Mouse (Mus musculus): ENCODE measurements around the gene Adam19. TPM values are rescaled to one million over a fixed set of nuclear protein-coding genes. Genes with fewer than 3 reads are reported as not detected.

Adam19 gene
- polyA plus RNA-seq, 1 experiment, result 1.0 TPM

- Histone ChIP-seq H3K36me3 (ENCODE audit: control insufficient read depth, insufficient read depth, low read length) (no peaks in the 10 kb centered on the region), H3K27me3 (ENCODE audit: control insufficient read depth, insufficient read depth, low read length) (no peaks in the 10 kb centered on the region), H3K27ac (ENCODE audit: control insufficient read depth, insufficient read depth, low read depth, low read length) (peak overlapping the region; percentile 67; the same call in 1 of the 2 replicates), H3K4me1 (ENCODE audit: control insufficient read depth, insufficient read depth, low read length) (peaks cover 2% of the 10 kb centered on the region), H3K4me3 (ENCODE audit: control insufficient read depth, low read depth, low read length) (no peak overlapping the region)
- TF ChIP-seq CTCF (IDR thresholded peaks at IDR 0.05; ENCODE audit: control insufficient read depth, insufficient read depth, insufficient replicate concordance, low read depth, low read length) (no peak), POLR2A (IDR thresholded peaks at IDR 0.05; ENCODE audit: control insufficient read depth, low read depth, low read length) (no peak)
Measured at GRCm38 (mm10) chr11:46068756-46069407, 13.1 kb downstream of the Adam19 start.

- TF ChIP-seq CTCF (IDR thresholded peaks at IDR 0.05; ENCODE audit: control insufficient read depth, insufficient read depth, insufficient replicate concordance, low read depth, low read length), result no peak
- no peak for TF ChIP-seq POLR2A (IDR thresholded peaks at IDR 0.05; ENCODE audit: control insufficient read depth, low read depth, low read length)
- peaks cover 2% of the 10 kb centered on the region for H3K4me1 ChIP-seq (ENCODE audit: control insufficient read depth, insufficient read depth, low read length)
- H3K27me3 ChIP-seq (ENCODE audit: control insufficient read depth, insufficient read depth, low read length), result no peaks in the 10 kb centered on the region
- peak overlapping the region; percentile 19; the same call in 1 of the 2 replicates for H3K27ac ChIP-seq (ENCODE audit: control insufficient read depth, insufficient read depth, low read depth, low read length)
- no peak overlapping the region for H3K4me3 ChIP-seq (ENCODE audit: control insufficient read depth, low read depth, low read length)
- no peaks in the 10 kb centered on the region for H3K36me3 ChIP-seq (ENCODE audit: control insufficient read depth, insufficient read depth, low read length)
Measured at GRCm38 (mm10) chr11:46069408-46070003, 13.7 kb downstream of the Adam19 start.

- no peak overlapping the region for H3K4me3 ChIP-seq (ENCODE audit: control insufficient read depth, low read depth, low read length)
- no peak overlapping the region for H3K27ac ChIP-seq (ENCODE audit: control insufficient read depth, insufficient read depth, low read depth, low read length)
- TF ChIP-seq CTCF (IDR thresholded peaks at IDR 0.05; ENCODE audit: control insufficient read depth, insufficient read depth, insufficient replicate concordance, low read depth, low read length) (no peak), POLR2A (IDR thresholded peaks at IDR 0.05; ENCODE audit: control insufficient read depth, low read depth, low read length) (no peak)
- peaks cover 2% of the 10 kb centered on the region for H3K4me1 ChIP-seq (ENCODE audit: control insufficient read depth, insufficient read depth, low read length)
- H3K27me3 ChIP-seq (ENCODE audit: control insufficient read depth, insufficient read depth, low read length), result no peaks in the 10 kb centered on the region
- H3K36me3 ChIP-seq (ENCODE audit: control insufficient read depth, insufficient read depth, low read length), result no peaks in the 10 kb centered on the region
Measured at GRCm38 (mm10) chr11:46070161-46070560, 14.4 kb downstream of the Adam19 start.

GRCm38 (mm10) chr11:46070789-46071188 lies 15.0 kb downstream of the Adam19 start:
- no peak overlapping the region for H3K27ac ChIP-seq (ENCODE audit: control insufficient read depth, insufficient read depth, low read depth, low read length)
- peaks cover 2% of the 10 kb centered on the region for H3K4me1 ChIP-seq (ENCODE audit: control insufficient read depth, insufficient read depth, low read length)
- no peaks in the 10 kb centered on the region for H3K27me3 ChIP-seq (ENCODE audit: control insufficient read depth, insufficient read depth, low read length)
- TF ChIP-seq POLR2A (IDR thresholded peaks at IDR 0.05; ENCODE audit: control insufficient read depth, low read depth, low read length) (no peak), CTCF (IDR thresholded peaks at IDR 0.05; ENCODE audit: control insufficient read depth, insufficient read depth, insufficient replicate concordance, low read depth, low read length) (no peak)
- H3K4me3 ChIP-seq (ENCODE audit: control insufficient read depth, low read depth, low read length), result no peak overlapping the region
- no peaks in the 10 kb centered on the region for H3K36me3 ChIP-seq (ENCODE audit: control insufficient read depth, insufficient read depth, low read length)

- H3K36me3 ChIP-seq (ENCODE audit: control insufficient read depth, insufficient read depth, low read length), result no peaks in the 10 kb centered on the region
- no peaks in the 10 kb centered on the region for H3K27me3 ChIP-seq (ENCODE audit: control insufficient read depth, insufficient read depth, low read length)
- H3K4me3 ChIP-seq (ENCODE audit: control insufficient read depth, low read depth, low read length), result no peak overlapping the region
- H3K27ac ChIP-seq (ENCODE audit: control insufficient read depth, insufficient read depth, low read depth, low read length), result no peak overlapping the region
- TF ChIP-seq POLR2A (IDR thresholded peaks at IDR 0.05; ENCODE audit: control insufficient read depth, low read depth, low read length) (no peak), CTCF (IDR thresholded peaks at IDR 0.05; ENCODE audit: control insufficient read depth, insufficient read depth, insufficient replicate concordance, low read depth, low read length) (no peak)
- peaks cover 2% of the 10 kb centered on the region for H3K4me1 ChIP-seq (ENCODE audit: control insufficient read depth, insufficient read depth, low read length)
Measured at GRCm38 (mm10) chr11:46072466-46073060, 16.8 kb downstream of the Adam19 start.

- Histone ChIP-seq H3K27ac (ENCODE audit: control insufficient read depth, insufficient read depth, low read depth, low read length) (no peak overlapping the region), H3K4me1 (ENCODE audit: control insufficient read depth, insufficient read depth, low read length) (peaks cover 2% of the 10 kb centered on the region)
Measured at GRCm38 (mm10) chr11:46073061-46073849, 17.5 kb downstream of the Adam19 start.

More at GRCm38 (mm10) chr11:46073061-46073849, 17.5 kb downstream of the Adam19 start:
- no peak overlapping the region for H3K4me3 ChIP-seq (ENCODE audit: control insufficient read depth, low read depth, low read length)
- TF ChIP-seq CTCF (IDR thresholded peaks at IDR 0.05; ENCODE audit: control insufficient read depth, insufficient read depth, insufficient replicate concordance, low read depth, low read length) (no peak), POLR2A (IDR thresholded peaks at IDR 0.05; ENCODE audit: control insufficient read depth, low read depth, low read length) (no peak)
- H3K27me3 ChIP-seq (ENCODE audit: control insufficient read depth, insufficient read depth, low read length), result no peaks in the 10 kb centered on the region
- no peaks in the 10 kb centered on the region for H3K36me3 ChIP-seq (ENCODE audit: control insufficient read depth, insufficient read depth, low read length)
